Mouse (Mus musculus) embryonic facial prominence, embryonic 15.5 days (tissue): Measurements from ENCODE around the gene Ccdc85c. TPM values are rescaled to one million over a fixed set of nuclear protein-coding genes. Genes with fewer than 3 reads are reported as not detected.

Experiments used
- ATAC-seq: fragments of 200-750 bp; cut with Nextera tagmentation; 2 replicates; pipeline ENCODE4 v1.8.0; 2017; ENCODE audit warnings: low read depth, moderate TSS enrichment; ENCODE audit not compliant: insufficient number of reproducible peaks, low FRiP score, low TSS enrichment
- H3K27ac ChIP-seq: fragments of 300-500 bp; sonication (generic); replicated peaks from 2 replicates; pipeline ENCODE4 v1.5.1; 2015; ENCODE audit warnings: mild to moderate bottlenecking, inconsistent platforms
- H3K27me3 ChIP-seq: fragments of 300-500 bp; sonication (generic); 2 replicates; pipeline ENCODE4 v1.6.1; 2015; ENCODE audit warnings: inconsistent platforms
- H3K36me3 ChIP-seq: fragments of 300-500 bp; sonication (generic); 2 replicates; pipeline ENCODE4 v1.6.1; 2015; ENCODE audit warnings: mild to moderate bottlenecking, inconsistent platforms
- H3K4me1 ChIP-seq: fragments of 300-500 bp; sonication (generic); 2 replicates; pipeline ENCODE4 v1.6.1; 2015; ENCODE audit warnings: inconsistent platforms
- H3K4me2 ChIP-seq: fragments of 300-500 bp; sonication (generic); replicated peaks from 2 replicates; pipeline ENCODE4 v1.6.1; 2015; ENCODE audit warnings: mild to moderate bottlenecking, inconsistent platforms
- H3K4me3 ChIP-seq: fragments of 300-500 bp; sonication (generic); replicated peaks from 2 replicates; pipeline ENCODE4 v1.5.1; 2015; ENCODE audit warnings: mild to moderate bottlenecking, inconsistent platforms
- H3K9ac ChIP-seq: fragments of 300-500 bp; sonication (generic); 2 replicates; pipeline ENCODE4 v1.6.1; 2015; ENCODE audit warnings: inconsistent platforms
- H3K9me3 ChIP-seq: fragments of 300-500 bp; sonication (generic); replicated peaks from 2 replicates; pipeline ENCODE4 v1.6.1; 2016; ENCODE audit warnings: inconsistent platforms
- WGBS: fragments of 180-500 bp; shearing (Covaris S2); methylation state at CpG from one replicate; pipeline ENCODE4 v1.1.7; 2015; 5-methylcytosine and 5-hydroxymethylcytosine counted together
- polyA plus RNA-seq: library from polyadenylated mRNA; unstranded; fragments of >200 nt; fragmentation: Nextera tagmentation; extraction: Ambion mirVana; gene quantifications from 2 replicates; pipeline ENCODE4 v1.2.1, GENCODE M21; 2015

Ccdc85c gene
- polyA plus RNA-seq, 1 experiment from 2014 or later, result 5.1 TPM

GRCm38 (mm10) chr12:108221206-108221605 is 54.0 kb downstream of the Ccdc85c start:
- Histone ChIP-seq H3K27ac (no peak overlapping the region), H3K9ac (no peak overlapping the region), H3K27me3 (no peaks in the 10 kb centered on the region), H3K4me2 (no peak overlapping the region), H3K9me3 (no peaks in the 10 kb centered on the region), H3K36me3 (no peaks in the 10 kb centered on the region), H3K4me1 (peaks cover 85% of the 10 kb centered on the region), H3K4me3 (no peak overlapping the region)
- 0 out of 2 replicates have a peak, but pooled peaks have one; percentile 8 for ATAC-seq
- 61% methylated on average over 10 of the region's 10 CpGs for WGBS

GRCm38 (mm10) chr12:108220621-108221020 is 54.6 kb downstream of the Ccdc85c start:
- H3K27me3 ChIP-seq, result no peaks in the 10 kb centered on the region
- no peaks in the 10 kb centered on the region for H3K36me3 ChIP-seq
- H3K9ac ChIP-seq, result no peak overlapping the region
- no peak overlapping the region for H3K4me3 ChIP-seq
- H3K9me3 ChIP-seq, result no peaks in the 10 kb centered on the region
- H3K27ac ChIP-seq, result peak overlapping the region; percentile 79
- no peak overlapping the region for H3K4me2 ChIP-seq
- H3K4me1 ChIP-seq, result peaks cover 80% of the 10 kb centered on the region
- no peak for ATAC-seq
- WGBS, result 71% methylated on average over 12 of the region's 12 CpGs

GRCm38 (mm10) chr12:108219825-108220616 is 55.2 kb downstream of the Ccdc85c start:
- Histone ChIP-seq H3K9me3 (no peaks in the 10 kb centered on the region), H3K27me3 (no peaks in the 10 kb centered on the region), H3K4me2 (peak overlapping the region; percentile 47), H3K27ac (peak overlapping the region; percentile 79), H3K36me3 (no peaks in the 10 kb centered on the region), H3K9ac (no peak overlapping the region), H3K4me3 (no peak overlapping the region), H3K4me1 (peaks cover 81% of the 10 kb centered on the region)
- ATAC-seq, result peak; percentile 13; the same call in 1 of the 2 replicates
- WGBS, result 52% methylated on average over 21 of the region's 21 CpGs

- ATAC-seq, result no peak
- Histone ChIP-seq H3K4me3 (no peak overlapping the region), H3K9ac (no peak overlapping the region), H3K27me3 (no peaks in the 10 kb centered on the region), H3K4me1 (peaks cover 81% of the 10 kb centered on the region), H3K36me3 (no peaks in the 10 kb centered on the region), H3K9me3 (no peaks in the 10 kb centered on the region), H3K27ac (peak overlapping the region; percentile 79), H3K4me2 (peak overlapping the region; percentile 47)
- WGBS, result 22% methylated on average over 15 of the region's 15 CpGs
Measured at GRCm38 (mm10) chr12:108219163-108219562, 56.1 kb downstream of the Ccdc85c start.

- H3K4me1 ChIP-seq, result peaks cover 82% of the 10 kb centered on the region
- H3K36me3 ChIP-seq, result no peaks in the 10 kb centered on the region
- WGBS, result 66% methylated on average over 5 of the region's 5 CpGs
- no peaks in the 10 kb centered on the region for H3K27me3 ChIP-seq
- H3K4me3 ChIP-seq, result no peak overlapping the region
- ATAC-seq, result no peak
- H3K9ac ChIP-seq, result no peak overlapping the region
- no peaks in the 10 kb centered on the region for H3K9me3 ChIP-seq
- no peak overlapping the region for H3K27ac ChIP-seq
- H3K4me2 ChIP-seq, result no peak overlapping the region
Measured at GRCm38 (mm10) chr12:108217572-108217971, 57.7 kb downstream of the Ccdc85c start.

- H3K9me3 ChIP-seq, result no peaks in the 10 kb centered on the region
- no peak overlapping the region for H3K9ac ChIP-seq
- H3K4me2 ChIP-seq, result no peak overlapping the region
- peaks cover 89% of the 10 kb centered on the region for H3K4me1 ChIP-seq
- H3K27ac ChIP-seq, result no peak overlapping the region
- H3K36me3 ChIP-seq, result no peaks in the 10 kb centered on the region
- 70% methylated on average over 11 of the region's 11 CpGs for WGBS
- no peak for ATAC-seq
- H3K4me3 ChIP-seq, result no peak overlapping the region
- no peaks in the 10 kb centered on the region for H3K27me3 ChIP-seq
Measured at GRCm38 (mm10) chr12:108216611-108217370, 58.4 kb downstream of the Ccdc85c start.

GRCm38 (mm10) chr12:108215090-108215489 is 60.1 kb downstream of the Ccdc85c start:
- no peaks in the 10 kb centered on the region for H3K9me3 ChIP-seq
- no peaks in the 10 kb centered on the region for H3K36me3 ChIP-seq
- H3K4me3 ChIP-seq, result no peak overlapping the region
- H3K27ac ChIP-seq, result no peak overlapping the region
- H3K9ac ChIP-seq, result no peak overlapping the region
- no peaks in the 10 kb centered on the region for H3K27me3 ChIP-seq
- H3K4me1 ChIP-seq, result peaks cover 75% of the 10 kb centered on the region
- ATAC-seq, result peak; percentile 30; the same call in 1 of the 2 replicates
- H3K4me2 ChIP-seq, result no peak overlapping the region
- WGBS, result 22% methylated on average over 8 of the region's 8 CpGs

- Histone ChIP-seq H3K4me3 (no peak overlapping the region), H3K9ac (no peak overlapping the region), H3K27me3 (no peaks in the 10 kb centered on the region), H3K9me3 (no peaks in the 10 kb centered on the region), H3K36me3 (no peaks in the 10 kb centered on the region), H3K27ac (0 out of 2 replicates have a peak overlapping the region, but pooled peaks have one; percentile 11), H3K4me1 (peaks cover 70% of the 10 kb centered on the region), H3K4me2 (no peak overlapping the region)
- 38% methylated on average over 18 of the region's 18 CpGs for WGBS
- ATAC-seq, result no peak
Measured at GRCm38 (mm10) chr12:108213090-108214041, 61.9 kb downstream of the Ccdc85c start.

- no peak for ATAC-seq
- Histone ChIP-seq H3K27me3 (no peaks in the 10 kb centered on the region), H3K4me1 (peaks cover 63% of the 10 kb centered on the region), H3K27ac (no peak overlapping the region), H3K4me3 (no peak overlapping the region), H3K36me3 (0 out of 2 replicates have a peak, but pooled peaks cover 2% of the 10 kb centered on the region), H3K4me2 (no peak overlapping the region), H3K9me3 (no peaks in the 10 kb centered on the region), H3K9ac (no peak overlapping the region)
- 77% methylated on average over 6 of the region's 6 CpGs for WGBS
Measured at GRCm38 (mm10) chr12:108212476-108212875, 62.7 kb downstream of the Ccdc85c start.

GRCm38 (mm10) chr12:108212071-108212470 is 63.2 kb downstream of the Ccdc85c start:
- H3K4me3 ChIP-seq, result no peak overlapping the region
- H3K27me3 ChIP-seq, result no peaks in the 10 kb centered on the region
- no peaks in the 10 kb centered on the region for H3K9me3 ChIP-seq
- 0 out of 2 replicates have a peak, but pooled peaks cover 4% of the 10 kb centered on the region for H3K36me3 ChIP-seq
- WGBS, result 35% methylated on average over 5 of the region's 5 CpGs
- no peak overlapping the region for H3K9ac ChIP-seq
- ATAC-seq, result no peak
- peaks cover 61% of the 10 kb centered on the region for H3K4me1 ChIP-seq
- no peak overlapping the region for H3K27ac ChIP-seq
- no peak overlapping the region for H3K4me2 ChIP-seq
